Mouse (Mus musculus) layer of hippocampus, postnatal 25 days (tissue): ENCODE results near the gene Pdpk1. TPM values are rescaled to one million over a fixed set of nuclear protein-coding genes. Genes with fewer than 3 reads are reported as not detected.

Experiments
- DNase-seq, 2 experiments: peaks; one replicate each; pipeline ENCODE4 v3.0.0; 2022; ENCODE audit warnings: mixed read lengths in 2 of 2, low spot score in 1 of 2; ENCODE audit errors: extremely low spot score in 1 of 2
- total RNA-seq, 2 experiments: library from RNA; stranded (reverse); gene quantifications; 2 replicates each; pipeline ENCODE4 v1.2.3; 2021

Gene Pdpk1
- total RNA-seq, 2 experiments from 2014 or later = 102 to 108 TPM

- DNase-seq = no peak
These were observed 104.7 kb downstream of the Pdpk1 start for GRCm38 (mm10) chr17:24046026-24046425.

- DNase-seq = no peak
These were observed 105.1 kb downstream of the Pdpk1 start for GRCm38 (mm10) chr17:24045608-24046007.

- no peak for DNase-seq
These were observed 106.2 kb downstream of the Pdpk1 start for GRCm38 (mm10) chr17:24044482-24044881.

GRCm38 (mm10) chr17:24037844-24038243 is 112.9 kb downstream of the Pdpk1 start, which contains the start of gene Prss27:
Gene Prss27, plus strand, starts transcription at chr17:24038144.
- no peak for DNase-seq

GRCm38 (mm10) chr17:24037360-24037759 is 113.4 kb downstream of the Pdpk1 start:
- DNase-seq = no peak

GRCm38 (mm10) chr17:24036954-24037353 is 113.8 kb downstream of the Pdpk1 start:
- no peak for DNase-seq

GRCm38 (mm10) chr17:24035087-24035486 is 115.6 kb downstream of the Pdpk1 start:
- DNase-seq = no peak

- no peak for DNase-seq
These were observed 120.2 kb downstream of the Pdpk1 start for GRCm38 (mm10) chr17:24030551-24030950.

- no peak for DNase-seq
These were observed 121.2 kb downstream of the Pdpk1 start for GRCm38 (mm10) chr17:24029477-24029876.

Other genes with a start within 250 kb of the Pdpk1 start
- gene Dcpp3, start 233.5 kb downstream of the Pdpk1 start, total RNA-seq = not detected
- not detected for gene Sbp, start 209.3 kb downstream of the Pdpk1 start, total RNA-seq
- gene Sbpl, start 195.7 kb downstream of the Pdpk1 start, total RNA-seq = not detected
- gene Prss30, start 170.4 kb downstream of the Pdpk1 start, total RNA-seq = under 1 TPM in 1 of 2 experiments, not detected in 1; 0.23 TPM
- not detected for gene Prss22, start 152.8 kb downstream of the Pdpk1 start, total RNA-seq
- not detected for gene Prss27, start 112.8 kb downstream of the Pdpk1 start, total RNA-seq
- gene Kctd5, start 77.4 kb downstream of the Pdpk1 start, total RNA-seq = 10 to 100 TPM; 30.7 to 34.9 TPM
- 10 to 100 TPM; 36.3 to 38.4 TPM for gene Amdhd2, start 12.8 kb upstream of the Pdpk1 start, total RNA-seq
- 1,000 to 10,000 TPM; 1,231 to 1,342 TPM for gene Atp6v0c, start 18.8 kb upstream of the Pdpk1 start, total RNA-seq
- 10 to 100 TPM; 60.1 to 64.2 TPM for gene Tbc1d24, start 54.6 kb upstream of the Pdpk1 start, total RNA-seq
- gene Ntn3, start 58.6 kb upstream of the Pdpk1 start, total RNA-seq = 10 to 100 TPM; 10.8 to 11.0 TPM
- gene Tedc2, start 69.9 kb upstream of the Pdpk1 start, total RNA-seq = 10 to 100 TPM in 1 of 2 experiments, 1 to 10 TPM in 1; 8.4 to 10.0 TPM
- 1 to 10 TPM; 4.1 to 6.6 TPM for gene Ccnf, start 100.6 kb upstream of the Pdpk1 start, total RNA-seq
- gene Abca17, start 200.1 kb upstream of the Pdpk1 start, total RNA-seq = 1 to 10 TPM in 1 of 2 experiments, under 1 TPM in 1; 0.47 to 1.2 TPM
- gene Abca3, start 201.0 kb upstream of the Pdpk1 start, total RNA-seq = 10 to 100 TPM; 70.7 to 75.2 TPM